Comparison of ENCODE assay signal across 17 mouse cellular contexts in genomic region chr5:117884991-117885390, GRCm38 (mm10).
"Had no signal": no experiment of that assay in that cellular context is flagged by ENCODE, and none has a peak within 500 bp of the region (broad histone marks: within the 10 kb centered on the region; RNA-seq: fewer than 3 reads in every experiment).

No protein-coding gene starts in this region.

- H3K4me3 ChIP-seq: layer of hippocampus, adult 2 months; limb, embryonic 10.5 days; limb, embryonic 13.5 days; liver, embryonic 12.5 days; liver, embryonic 15.5 days; lung, embryonic 15.5 days; megakaryocyte, embryonic 14.5 days; midbrain, embryonic 10.5 days; midbrain, embryonic 13.5 days had no signal

- H3K4me1 ChIP-seq: limb, embryonic 10.5 days; limb, embryonic 13.5 days; liver, embryonic 12.5 days; liver, embryonic 15.5 days; lung, embryonic 15.5 days; megakaryocyte, embryonic 14.5 days; midbrain, embryonic 10.5 days; midbrain, embryonic 13.5 days had no signal

- H3K27me3 ChIP-seq: limb, embryonic 13.5 days; liver, embryonic 12.5 days; liver, embryonic 15.5 days; lung, embryonic 15.5 days; midbrain, embryonic 13.5 days had no signal

- DNase-seq: layer of hippocampus, adult 9-11 months; liver; lung, adult 18-20 months; lung, postnatal 10 days; lung, postnatal 36 days; thymus, adult 18-20 months; thymus, postnatal 36 days had no signal

- H3K27ac ChIP-seq: kidney, postnatal 0 days; layer of hippocampus, adult 2 months; limb, embryonic 10.5 days; limb, embryonic 13.5 days; liver, embryonic 12.5 days; liver, embryonic 15.5 days; lung, embryonic 15.5 days; midbrain, embryonic 10.5 days; midbrain, embryonic 13.5 days had no signal

- H3K36me3 ChIP-seq: limb, embryonic 10.5 days; limb, embryonic 13.5 days; liver, embryonic 12.5 days; liver, embryonic 15.5 days; lung, embryonic 15.5 days; midbrain, embryonic 10.5 days; midbrain, embryonic 13.5 days had no signal
